Mouse (Mus musculus) layer of hippocampus, adult 6 months (tissue): ENCODE measurements around the gene Fbxo2. TPM values are rescaled to one million over a fixed set of nuclear protein-coding genes. Genes with fewer than 3 reads are reported as not detected.

Experiments used
- long read RNA-seq, 2 experiments: library from polyadenylated mRNA; unstranded; transcript quantifications; one replicate each; pipeline ENCODE4 v2.0.0; 2019 to 2020
- microRNA-seq: library from miRNA; unstranded; fragments of <30 nt; microRNA quantifications from one replicate; pipeline ENCODE4 v1.2.0, GENCODE M21; 2020
- polyA plus RNA-seq: library from polyadenylated mRNA; unstranded; fragments of <200 nt; fragmentation: Nextera tagmentation; gene quantifications from 2 replicates; pipeline ENCODE4 v1.2.3, GENCODE M21; 2021

The Fbxo2 gene
- 129 and 149 TPM in 2 replicates for polyA plus RNA-seq
- long read RNA-seq, experiment 1, transcript Fbxo2-201 (6 exons, 1,288 nt) = major isoform, 195 of 242 reads
- long read RNA-seq, experiment 1, partial matches to known transcripts = 36 of 242 reads
- long read RNA-seq, experiment 1, other reads (novel, unspliced or antisense) = 11 of 242 reads
- long read RNA-seq, experiment 2, transcript Fbxo2-201 (6 exons, 1,288 nt) = major isoform, 374 of 403 reads
- long read RNA-seq, experiment 2, partial matches to known transcripts = 9 of 403 reads
- long read RNA-seq, experiment 2, other reads (novel, unspliced or antisense) = 20 of 403 reads

GRCm38 (mm10) chr4:148160436-148161390, at the start of gene Fbxo2, which contains the start of gene Fbxo44:
TSS of gene Fbxo2 (plus strand) at chr4:148160621.
TSS of gene Fbxo44 (minus strand) at chr4:148160482.

GRCm38 (mm10) chr4:148130133-148130532, 30.3 kb upstream of the Fbxo2 start, which contains the start of gene Mad2l2:
TSS of gene Mad2l2 (plus strand) at chr4:148130384.

GRCm38 (mm10) chr4:148130561-148131413, 29.6 kb upstream of the Fbxo2 start, which contains the start of gene Draxin:
TSS of gene Draxin (minus strand) at chr4:148130698.

GRCm38 (mm10) chr4:148151267-148152168, 8.9 kb upstream of the Fbxo2 start, which contains the start of gene Fbxo6:
TSS of gene Fbxo6 (minus strand) at chr4:148152140.

Small RNA genes lying within 50 kb of the gene (microRNA-seq; reads per million reads assigned to microRNA genes)
- not detected for gene Mir7022

Other genes with a start within 250 kb of the Fbxo2 start
- 17.2 and 18.9 TPM in 2 replicates for gene Plod1, start 223.9 kb upstream of the Fbxo2 start, polyA plus RNA-seq
- 3.0 and 3.4 TPM in 2 replicates for gene 2510039O18Rik, start 219.7 kb upstream of the Fbxo2 start, polyA plus RNA-seq
- not detected in 2 replicates for gene Nppb, start 174.8 kb upstream of the Fbxo2 start, polyA plus RNA-seq
- gene Nppa, start 159.9 kb upstream of the Fbxo2 start, polyA plus RNA-seq = 0.28 TPM in 1 of 2 replicates, not detected in the other
- 10.1 and 11.3 TPM in 2 replicates for gene Clcn6, start 121.8 kb upstream of the Fbxo2 start, polyA plus RNA-seq
- 2.8 and 3.3 TPM in 2 replicates for gene Mthfr, start 121.5 kb upstream of the Fbxo2 start, polyA plus RNA-seq
- gene Agtrap, start 72.6 kb upstream of the Fbxo2 start, polyA plus RNA-seq = 7.8 and 11.2 TPM in 2 replicates
- gene Mad2l2, start 30.2 kb upstream of the Fbxo2 start, polyA plus RNA-seq = 31.9 and 32.6 TPM in 2 replicates
- 0.04 and 0.13 TPM in 2 replicates for gene Draxin, start 29.9 kb upstream of the Fbxo2 start, polyA plus RNA-seq
- gene Fbxo6, start 8.5 kb upstream of the Fbxo2 start, polyA plus RNA-seq = 33.2 and 33.5 TPM in 2 replicates
- gene Fbxo44, start 139 bp upstream of the Fbxo2 start, polyA plus RNA-seq = 137 and 141 TPM in 2 replicates
- gene Disp3, start 127.3 kb downstream of the Fbxo2 start, polyA plus RNA-seq = 12.5 and 15.1 TPM in 2 replicates